Mouse (Mus musculus): Measurements from ENCODE around the gene Zfp386. TPM values are rescaled to one million over a fixed set of nuclear protein-coding genes. Genes with fewer than 3 reads are reported as not detected.
"Not testable (repeated sequence)": the region's sequence is repeated elsewhere in the genome, so short reads cannot be mapped to it uniquely, and the experiment has no call there.

Gene Zfp386
- total RNA-seq (2014; fragmentation: Nextera tagmentation) (67.0 and 68.6 TPM in 2 replicates), total RNA-seq (2017) (48.8 and 55.8 TPM in 2 replicates), polyA plus RNA-seq (2012) (0.83 and 2.1 TPM in 2 replicates)

- Histone ChIP-seq H3K27me3 (ENCODE audit: insufficient read depth, low read length) (no peaks in the 10 kb centered on the region), H3K36me3 (replicated peaks) (peaks cover 27% of the 10 kb centered on the region), H3K4me3 (ENCODE audit: low read depth, low read length) (peak within 1 kb of the TSS; percentile 90), H3K9me3 (replicated peaks) (no peaks in the 10 kb centered on the region), H3K4me1 (ENCODE audit: insufficient read depth, low read depth, low read length) (peaks cover 21% of the 10 kb centered on the region)
- peak; percentile 96 for ATAC-seq (ENCODE audit: extremely low read depth, insufficient number of reproducible peaks, low FRiP score, poor library complexity, severe bottlenecking)
- TF ChIP-seq GATA1 (IDR thresholded peaks at IDR 0.05; ENCODE audit: borderline replicate concordance, low read length) (no peak), GATA2 (IDR thresholded peaks at IDR 0.05; ENCODE audit: borderline replicate concordance, low read depth, low read length) (no peak), CTCF (IDR thresholded peaks at IDR 0.05; ENCODE audit: low read depth, low read length) (no peak), TAL1 (conservative IDR thresholded peaks at IDR 0.05; ENCODE audit: low read depth, low read length) (no peak), POLR2AphosphoS5 (IDR thresholded peaks at IDR 0.05; ENCODE audit: insufficient replicate concordance, low read depth, low read length) (no peak)
- DNase-seq (ENCODE audit: low spot score): peak; percentile 89
Observed at GRCm38 (mm10) chr12:116047440-116048377, at the start of gene Zfp386. Gene Zfp386, plus strand, starts transcription at chr12:116047724.

- not testable (repeated sequence) for H3K27me3 ChIP-seq (ENCODE audit: insufficient read depth, low read length); H3K9me3 ChIP-seq (replicated peaks); H3K4me3 ChIP-seq (ENCODE audit: low read depth, low read length); H3K4me1 ChIP-seq (ENCODE audit: insufficient read depth, low read depth, low read length); ATAC-seq (ENCODE audit: extremely low read depth, insufficient number of reproducible peaks, low FRiP score, poor library complexity, severe bottlenecking); DNase-seq (ENCODE audit: low spot score); H3K36me3 ChIP-seq (replicated peaks)
Observed at GRCm38 (mm10) chr12:115999784-116000183, 47.7 kb upstream of the Zfp386 start.

- not testable (repeated sequence) for DNase-seq (ENCODE audit: low spot score); H3K36me3 ChIP-seq (replicated peaks); ATAC-seq (ENCODE audit: extremely low read depth, insufficient number of reproducible peaks, low FRiP score, poor library complexity, severe bottlenecking); H3K9me3 ChIP-seq (replicated peaks); H3K27me3 ChIP-seq (ENCODE audit: insufficient read depth, low read length); H3K4me3 ChIP-seq (ENCODE audit: low read depth, low read length); H3K4me1 ChIP-seq (ENCODE audit: insufficient read depth, low read depth, low read length)
Observed at GRCm38 (mm10) chr12:116002946-116003345, 44.6 kb upstream of the Zfp386 start.

GRCm38 (mm10) chr12:116010812-116011211 lies 36.7 kb upstream of the Zfp386 start:
- TF ChIP-seq GATA2 (IDR thresholded peaks at IDR 0.05; ENCODE audit: borderline replicate concordance, low read depth, low read length) (no peak), TAL1 (conservative IDR thresholded peaks at IDR 0.05; ENCODE audit: low read depth, low read length) (no peak), CTCF (IDR thresholded peaks at IDR 0.05; ENCODE audit: low read depth, low read length) (0 out of 2 replicates have a peak, but pooled peaks have one; percentile 10)
- no peaks in the 10 kb centered on the region for H3K9me3 ChIP-seq (replicated peaks)
- no peaks in the 10 kb centered on the region for H3K27me3 ChIP-seq (ENCODE audit: insufficient read depth, low read length)
- no peak overlapping the region for H3K4me3 ChIP-seq (ENCODE audit: low read depth, low read length)
- ATAC-seq (ENCODE audit: extremely low read depth, insufficient number of reproducible peaks, low FRiP score, poor library complexity, severe bottlenecking): 0 out of 2 replicates have a peak, but pooled peaks have one; percentile 29
- no peaks in the 10 kb centered on the region for H3K4me1 ChIP-seq (ENCODE audit: insufficient read depth, low read depth, low read length)
- no peaks in the 10 kb centered on the region for H3K36me3 ChIP-seq (replicated peaks)
- DNase-seq (ENCODE audit: low spot score): no peak

GRCm38 (mm10) chr12:116028095-116028494 lies 19.4 kb upstream of the Zfp386 start:
- DNase-seq (ENCODE audit: low spot score): no peak

GRCm38 (mm10) chr12:116035346-116035745 lies 12.2 kb upstream of the Zfp386 start:
- Histone ChIP-seq H3K4me1 (ENCODE audit: insufficient read depth, low read depth, low read length) (no peaks in the 10 kb centered on the region), H3K36me3 (replicated peaks) (no peaks in the 10 kb centered on the region), H3K9me3 (replicated peaks) (no peaks in the 10 kb centered on the region), H3K4me3 (ENCODE audit: low read depth, low read length) (no peak overlapping the region), H3K27me3 (ENCODE audit: insufficient read depth, low read length) (no peaks in the 10 kb centered on the region)
- ATAC-seq (ENCODE audit: extremely low read depth, insufficient number of reproducible peaks, low FRiP score, poor library complexity, severe bottlenecking) (no peak), DNase-seq (ENCODE audit: low spot score) (no peak)
- no peak for TF ChIP-seq CTCF (IDR thresholded peaks at IDR 0.05; ENCODE audit: low read depth, low read length)
- TF ChIP-seq GATA2 (IDR thresholded peaks at IDR 0.05; ENCODE audit: borderline replicate concordance, low read depth, low read length): no peak
- no peak for TF ChIP-seq GATA1 (IDR thresholded peaks at IDR 0.05; ENCODE audit: borderline replicate concordance, low read length)
- TF ChIP-seq TAL1 (conservative IDR thresholded peaks at IDR 0.05; ENCODE audit: low read depth, low read length): no peak
- TF ChIP-seq POLR2AphosphoS5 (IDR thresholded peaks at IDR 0.05; ENCODE audit: insufficient replicate concordance, low read depth, low read length): no peak

More at GRCm38 (mm10) chr12:116028095-116028494, 19.4 kb upstream of the Zfp386 start:
- H3K4me3 ChIP-seq (ENCODE audit: low read depth, low read length): no peak overlapping the region
- H3K4me1 ChIP-seq (ENCODE audit: insufficient read depth, low read depth, low read length): no peaks in the 10 kb centered on the region
- H3K36me3 ChIP-seq (replicated peaks): no peaks in the 10 kb centered on the region
- no peaks in the 10 kb centered on the region for H3K27me3 ChIP-seq (ENCODE audit: insufficient read depth, low read length)
- no peak for TF ChIP-seq GATA2 (IDR thresholded peaks at IDR 0.05; ENCODE audit: borderline replicate concordance, low read depth, low read length)
- no peak for TF ChIP-seq TAL1 (conservative IDR thresholded peaks at IDR 0.05; ENCODE audit: low read depth, low read length)
- no peak for TF ChIP-seq GATA1 (IDR thresholded peaks at IDR 0.05; ENCODE audit: borderline replicate concordance, low read length)
- TF ChIP-seq CTCF (IDR thresholded peaks at IDR 0.05; ENCODE audit: low read depth, low read length): peak; percentile 86
- TF ChIP-seq POLR2AphosphoS5 (IDR thresholded peaks at IDR 0.05; ENCODE audit: insufficient replicate concordance, low read depth, low read length): no peak
- H3K9me3 ChIP-seq (replicated peaks): no peaks in the 10 kb centered on the region
- peak; percentile 83 for ATAC-seq (ENCODE audit: extremely low read depth, insufficient number of reproducible peaks, low FRiP score, poor library complexity, severe bottlenecking)
